Mouse (Mus musculus): ENCODE measurements around the gene Olfr726. TPM values are rescaled to one million over a fixed set of nuclear protein-coding genes. Genes with fewer than 3 reads are reported as not detected.
A peak's percentile ranks its signal among the peaks of the same experiment; 100 is the strongest.

Olfr726 gene
- polyA plus RNA-seq (2015; fragmentation: Nextera tagmentation; extraction: Ambion mirVana): not detected in 2 replicates

- no peaks in the 10 kb centered on the region for H3K9me3 ChIP-seq (replicated peaks; ENCODE audit: control insufficient read depth, low read length)
- H3K27ac ChIP-seq (ENCODE audit: low read length): no peak within 1 kb of the TSS
- H3K9ac ChIP-seq (ENCODE audit: low read depth, low read length): no peak within 1 kb of the TSS
- 40% methylated on average over 1 of the region's 1 CpGs for WGBS (ENCODE audit: insufficient replicate concordance)
- no peak for ATAC-seq (ENCODE audit: low read depth)
- no peaks in the 10 kb centered on the region for H3K36me3 ChIP-seq (ENCODE audit: control insufficient read depth, insufficient read depth)
- H3K4me3 ChIP-seq (ENCODE audit: low read depth, low read length): no peak within 1 kb of the TSS
- H3K4me2 ChIP-seq (ENCODE audit: low read depth, low read length): no peak within 1 kb of the TSS
- no peaks in the 10 kb centered on the region for H3K4me1 ChIP-seq (ENCODE audit: control insufficient read depth, low read depth, low read length)
- H3K27me3 ChIP-seq (ENCODE audit: control insufficient read depth, insufficient read depth, low read depth, low read length): no peaks in the 10 kb centered on the region
These were observed at the start of gene Olfr726 for GRCm38 (mm10) chr14:50090853-50091252. Olfr726 (minus strand) TSS chr14:50090953.

- ATAC-seq (ENCODE audit: low read depth): no peak
- WGBS (ENCODE audit: insufficient replicate concordance): 66% methylated on average over 1 of the region's 1 CpGs
These were observed 32.1 kb upstream of the Olfr726 start, which contains the start of gene Olfr727 for GRCm38 (mm10) chr14:50122886-50123285. Olfr727 (plus strand) TSS chr14:50123186.

GRCm38 (mm10) chr14:50062733-50063104, 28.0 kb downstream of the Olfr726 start:
- WGBS (ENCODE audit: insufficient replicate concordance): under 1% methylated on average over 4 of the region's 4 CpGs
- no peak overlapping the region for H3K9ac ChIP-seq (ENCODE audit: low read depth, low read length)

More at GRCm38 (mm10) chr14:50122886-50123285, 32.1 kb upstream of the Olfr726 start, which contains the start of gene Olfr727:
- Histone ChIP-seq H3K27me3 (ENCODE audit: control insufficient read depth, insufficient read depth, low read depth, low read length) (no peaks in the 10 kb centered on the region), H3K9ac (ENCODE audit: low read depth, low read length) (no peak within 1 kb of the TSS), H3K4me1 (ENCODE audit: control insufficient read depth, low read depth, low read length) (no peaks in the 10 kb centered on the region), H3K4me2 (ENCODE audit: low read depth, low read length) (no peak within 1 kb of the TSS), H3K4me3 (ENCODE audit: low read depth, low read length) (no peak within 1 kb of the TSS), H3K36me3 (ENCODE audit: control insufficient read depth, insufficient read depth) (no peaks in the 10 kb centered on the region), H3K9me3 (replicated peaks; ENCODE audit: control insufficient read depth, low read length) (no peaks in the 10 kb centered on the region), H3K27ac (ENCODE audit: low read length) (no peak within 1 kb of the TSS)

GRCm38 (mm10) chr14:50061955-50062732, 28.6 kb downstream of the Olfr726 start:
- H3K36me3 ChIP-seq (ENCODE audit: control insufficient read depth, insufficient read depth): no peaks in the 10 kb centered on the region
- no peak overlapping the region for H3K27ac ChIP-seq (ENCODE audit: low read length)
- H3K9me3 ChIP-seq (replicated peaks; ENCODE audit: control insufficient read depth, low read length): no peaks in the 10 kb centered on the region
- WGBS (ENCODE audit: insufficient replicate concordance): under 1% methylated on average over 51 of the region's 52 CpGs
- peak overlapping the region; percentile 90 for H3K4me2 ChIP-seq (ENCODE audit: low read depth, low read length)
- H3K4me1 ChIP-seq (ENCODE audit: control insufficient read depth, low read depth, low read length): no peaks in the 10 kb centered on the region
- H3K27me3 ChIP-seq (ENCODE audit: control insufficient read depth, insufficient read depth, low read depth, low read length): no peaks in the 10 kb centered on the region
- ATAC-seq (ENCODE audit: low read depth): peak; percentile 90
- peak overlapping the region; percentile 70 for H3K4me3 ChIP-seq (ENCODE audit: low read depth, low read length)
- peak overlapping the region; percentile 54 for H3K9ac ChIP-seq (ENCODE audit: low read depth, low read length)

More at GRCm38 (mm10) chr14:50062733-50063104, 28.0 kb downstream of the Olfr726 start:
- H3K4me3 ChIP-seq (ENCODE audit: low read depth, low read length): peak overlapping the region; percentile 70
- no peaks in the 10 kb centered on the region for H3K4me1 ChIP-seq (ENCODE audit: control insufficient read depth, low read depth, low read length)
- H3K27ac ChIP-seq (ENCODE audit: low read length): no peak overlapping the region
- no peaks in the 10 kb centered on the region for H3K9me3 ChIP-seq (replicated peaks; ENCODE audit: control insufficient read depth, low read length)
- ATAC-seq (ENCODE audit: low read depth): 0 out of 2 replicates have a peak, but pooled peaks have one; percentile 5
- no peaks in the 10 kb centered on the region for H3K27me3 ChIP-seq (ENCODE audit: control insufficient read depth, insufficient read depth, low read depth, low read length)
- no peaks in the 10 kb centered on the region for H3K36me3 ChIP-seq (ENCODE audit: control insufficient read depth, insufficient read depth)
- H3K4me2 ChIP-seq (ENCODE audit: low read depth, low read length): peak overlapping the region; percentile 90

- Histone ChIP-seq H3K4me3 (ENCODE audit: low read depth, low read length) (peak overlapping the region; percentile 70), H3K36me3 (ENCODE audit: control insufficient read depth, insufficient read depth) (no peaks in the 10 kb centered on the region), H3K27me3 (ENCODE audit: control insufficient read depth, insufficient read depth, low read depth, low read length) (no peaks in the 10 kb centered on the region), H3K4me2 (ENCODE audit: low read depth, low read length) (peak overlapping the region; percentile 90), H3K4me1 (ENCODE audit: control insufficient read depth, low read depth, low read length) (no peaks in the 10 kb centered on the region), H3K9ac (ENCODE audit: low read depth, low read length) (peak overlapping the region; percentile 54), H3K9me3 (replicated peaks; ENCODE audit: control insufficient read depth, low read length) (no peaks in the 10 kb centered on the region), H3K27ac (ENCODE audit: low read length) (no peak overlapping the region)
- WGBS (ENCODE audit: insufficient replicate concordance): 0% methylated on average over 13 of the region's 13 CpGs
- ATAC-seq (ENCODE audit: low read depth): peak; percentile 15; the same call in 1 of the 2 replicates
These were observed 29.2 kb downstream of the Olfr726 start for GRCm38 (mm10) chr14:50061590-50061954.

GRCm38 (mm10) chr14:50061179-50061578, 29.6 kb downstream of the Olfr726 start:
- Histone ChIP-seq H3K9ac (ENCODE audit: low read depth, low read length) (no peak overlapping the region; the same call in 1 of the 2 replicates), H3K9me3 (replicated peaks; ENCODE audit: control insufficient read depth, low read length) (no peaks in the 10 kb centered on the region), H3K4me2 (ENCODE audit: low read depth, low read length) (peak overlapping the region; percentile 90), H3K27me3 (ENCODE audit: control insufficient read depth, insufficient read depth, low read depth, low read length) (no peaks in the 10 kb centered on the region), H3K27ac (ENCODE audit: low read length) (no peak overlapping the region), H3K4me1 (ENCODE audit: control insufficient read depth, low read depth, low read length) (no peaks in the 10 kb centered on the region), H3K4me3 (ENCODE audit: low read depth, low read length) (peak overlapping the region; percentile 70), H3K36me3 (ENCODE audit: control insufficient read depth, insufficient read depth) (no peaks in the 10 kb centered on the region)
- WGBS (ENCODE audit: insufficient replicate concordance): 9% methylated on average over 11 of the region's 11 CpGs
- no peak for ATAC-seq (ENCODE audit: low read depth)

GRCm38 (mm10) chr14:50040275-50040674, 50.5 kb downstream of the Olfr726 start, which contains the start of gene Olfr725:
Olfr725 (minus strand) TSS chr14:50040375.
- no peaks in the 10 kb centered on the region for H3K9me3 ChIP-seq (replicated peaks; ENCODE audit: control insufficient read depth, low read length)
- no peaks in the 10 kb centered on the region for H3K4me1 ChIP-seq (ENCODE audit: control insufficient read depth, low read depth, low read length)
- H3K9ac ChIP-seq (ENCODE audit: low read depth, low read length): no peak within 1 kb of the TSS
- no peaks in the 10 kb centered on the region for H3K36me3 ChIP-seq (ENCODE audit: control insufficient read depth, insufficient read depth)
- no peak within 1 kb of the TSS for H3K4me3 ChIP-seq (ENCODE audit: low read depth, low read length)
- no peaks in the 10 kb centered on the region for H3K27me3 ChIP-seq (ENCODE audit: control insufficient read depth, insufficient read depth, low read depth, low read length)
- no peak for ATAC-seq (ENCODE audit: low read depth)
- no peak within 1 kb of the TSS for H3K27ac ChIP-seq (ENCODE audit: low read length)
- no peak within 1 kb of the TSS for H3K4me2 ChIP-seq (ENCODE audit: low read depth, low read length)

Other genes with a start within 250 kb of the Olfr726 start
- gene Olfr722, start 189.0 kb downstream of the Olfr726 start, polyA plus RNA-seq (2015; fragmentation: Nextera tagmentation; extraction: Ambion mirVana): not detected in 2 replicates
- not detected in 2 replicates for gene Olfr723, start 159.2 kb downstream of the Olfr726 start, polyA plus RNA-seq (2015; fragmentation: Nextera tagmentation; extraction: Ambion mirVana)
- not detected in 2 replicates for gene Olfr724, start 127.7 kb downstream of the Olfr726 start, polyA plus RNA-seq (2015; fragmentation: Nextera tagmentation; extraction: Ambion mirVana)
- not detected in 2 replicates for gene Olfr725, start 50.6 kb downstream of the Olfr726 start, polyA plus RNA-seq (2015; fragmentation: Nextera tagmentation; extraction: Ambion mirVana)
- gene Olfr727, start 32.2 kb upstream of the Olfr726 start, polyA plus RNA-seq (2015; fragmentation: Nextera tagmentation; extraction: Ambion mirVana): not detected in 2 replicates
- gene Olfr728, start 51.7 kb upstream of the Olfr726 start, polyA plus RNA-seq (2015; fragmentation: Nextera tagmentation; extraction: Ambion mirVana): not detected in 2 replicates
- not detected in 2 replicates for gene Olfr729, start 62.0 kb upstream of the Olfr726 start, polyA plus RNA-seq (2015; fragmentation: Nextera tagmentation; extraction: Ambion mirVana)
- not detected in 2 replicates for gene Olfr730, start 97.2 kb upstream of the Olfr726 start, polyA plus RNA-seq (2015; fragmentation: Nextera tagmentation; extraction: Ambion mirVana)
- not detected in 2 replicates for gene Olfr731, start 150.9 kb upstream of the Olfr726 start, polyA plus RNA-seq (2015; fragmentation: Nextera tagmentation; extraction: Ambion mirVana)
- not detected in 2 replicates for gene Olfr732, start 193.3 kb upstream of the Olfr726 start, polyA plus RNA-seq (2015; fragmentation: Nextera tagmentation; extraction: Ambion mirVana)
- gene Olfr733, start 210.6 kb upstream of the Olfr726 start, polyA plus RNA-seq (2015; fragmentation: Nextera tagmentation; extraction: Ambion mirVana): not detected in 2 replicates
- not detected in 2 replicates for gene Olfr734, start 235.8 kb upstream of the Olfr726 start, polyA plus RNA-seq (2015; fragmentation: Nextera tagmentation; extraction: Ambion mirVana)

Data from liver, embryonic 16.5 days (tissue).